Mouse (Mus musculus) hindbrain, embryonic 16.5 days (tissue): ENCODE data around the gene Tmc7. TPM values are rescaled to one million over a fixed set of nuclear protein-coding genes. Genes with fewer than 3 reads are reported as not detected.

Experiments
- ATAC-seq: fragments of 200-750 bp; cut with Nextera tagmentation; 2 replicates; pipeline ENCODE4 v1.8.0; 2017; ENCODE audit warnings: moderate TSS enrichment, moderate library complexity
- H3K27ac ChIP-seq: fragments of 300-500 bp; sonication (generic); 2 replicates; pipeline ENCODE4 v1.5.1; 2014; ENCODE audit warnings: low read depth, mild to moderate bottlenecking, control low read depth, low read length, moderate library complexity
- H3K27me3 ChIP-seq: fragments of 300-500 bp; sonication (generic); replicated peaks from 2 replicates; pipeline ENCODE4 v1.6.1; 2014; ENCODE audit warnings: low read length; ENCODE audit not compliant: control insufficient read depth, insufficient read depth
- H3K36me3 ChIP-seq: fragments of 300-500 bp; sonication (generic); 2 replicates; pipeline ENCODE4 v1.6.1; 2014; ENCODE audit warnings: mild to moderate bottlenecking, low read length, moderate library complexity, mixed read lengths; ENCODE audit not compliant: control insufficient read depth, insufficient read depth
- H3K4me1 ChIP-seq: fragments of 300-500 bp; sonication (generic); 2 replicates; pipeline ENCODE4 v1.6.1; 2014; ENCODE audit warnings: low read depth, low read length; ENCODE audit not compliant: control insufficient read depth, insufficient read depth
- H3K4me2 ChIP-seq: fragments of 300-500 bp; sonication (generic); 2 replicates; pipeline ENCODE4 v1.6.1; 2014; ENCODE audit warnings: mild to moderate bottlenecking, low read length, control low read depth, moderate library complexity
- H3K4me3 ChIP-seq: fragments of 300-500 bp; sonication (generic); 2 replicates; pipeline ENCODE4 v1.5.1; 2014; ENCODE audit warnings: mild to moderate bottlenecking, low read length, control low read depth, moderate library complexity
- H3K9ac ChIP-seq: fragments of 300-500 bp; sonication (generic); 2 replicates; pipeline ENCODE4 v1.6.1; 2014; ENCODE audit warnings: low read depth, mild to moderate bottlenecking, control low read depth, low read length, moderate library complexity
- H3K9me3 ChIP-seq: fragments of 300-500 bp; sonication (generic); 2 replicates; pipeline ENCODE4 v1.6.1; 2014; ENCODE audit warnings: mild to moderate bottlenecking, low read length, moderate library complexity; ENCODE audit not compliant: control insufficient read depth
- WGBS: fragments of 180-500 bp; shearing (Covaris S2); extraction: QIAGEN DNeasy Blood & Tissue Kit; methylation state at CpG from one replicate; pipeline ENCODE4 v1.1.7; 2014; 5-methylcytosine and 5-hydroxymethylcytosine counted together
- polyA plus RNA-seq: library from polyadenylated mRNA; unstranded; fragments of >200 nt; fragmentation: Nextera tagmentation; extraction: Ambion mirVana; gene quantifications from 2 replicates; pipeline ENCODE4 v1.2.1, GENCODE M21; 2015

The Tmc7 gene
- polyA plus RNA-seq, 1 experiment from 2014 or later: 7.9 TPM

DNA sequence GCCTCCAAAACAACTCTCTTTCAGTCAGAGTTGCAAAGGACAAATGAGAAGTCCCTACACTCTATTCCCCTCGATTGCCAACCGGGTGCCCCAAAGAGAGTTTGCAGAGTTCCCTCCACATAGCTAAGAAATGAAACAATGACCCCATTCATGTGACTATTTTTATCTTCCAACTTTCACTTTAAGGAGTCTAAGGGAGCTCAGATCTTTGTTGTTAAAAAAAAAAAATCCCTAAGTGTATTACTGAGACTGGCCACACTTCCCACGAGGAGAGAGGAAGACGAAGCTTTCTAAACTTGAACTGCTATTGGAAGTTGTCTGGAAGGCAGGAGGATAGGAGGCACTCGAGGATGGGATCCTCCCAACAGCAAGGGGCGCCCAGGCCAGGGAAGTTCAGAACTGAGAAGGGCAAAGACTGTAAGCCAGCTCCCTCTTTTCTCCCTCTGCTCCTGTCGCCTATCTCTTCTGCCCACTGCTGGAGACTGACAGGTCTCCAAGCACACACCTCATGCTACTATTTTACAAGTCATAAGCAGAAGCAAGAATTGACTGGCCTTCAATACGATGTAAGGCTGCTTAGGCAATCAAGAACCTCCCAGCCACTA lies 96.4 kb downstream of the Tmc7 start:
- Histone ChIP-seq H3K27me3 (peaks cover 28% of the 10 kb centered on the region), H3K36me3 (no peaks in the 10 kb centered on the region), H3K4me1 (peaks cover 11% of the 10 kb centered on the region), H3K4me3 (no peak overlapping the region), H3K9me3 (no peaks in the 10 kb centered on the region), H3K27ac (no peak overlapping the region), H3K9ac (no peak overlapping the region), H3K4me2 (peak overlapping the region; percentile 10; the same call in 1 of the 2 replicates)
- no peak for ATAC-seq
- WGBS: 24% methylated on average over 8 of the region's 8 CpGs

DNA sequence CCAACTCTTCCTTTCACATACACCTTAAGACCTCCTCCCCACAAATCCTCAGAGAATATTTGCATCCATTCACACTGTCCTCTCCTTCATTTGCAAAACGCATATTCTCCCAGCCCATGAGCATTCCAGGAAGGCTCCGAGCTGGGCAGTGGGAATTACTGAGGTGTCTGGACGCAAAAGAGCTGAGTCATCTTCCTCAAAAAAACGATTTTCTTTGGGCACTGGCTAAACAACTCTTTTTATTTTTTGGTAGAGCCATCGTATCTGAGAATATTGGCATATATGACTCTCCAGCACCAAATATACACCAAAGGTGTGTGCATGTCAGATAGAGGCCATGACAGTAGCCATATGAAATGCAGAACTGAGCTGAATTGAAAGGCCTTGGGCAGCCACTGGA lies 97.6 kb downstream of the Tmc7 start:
- Histone ChIP-seq H3K4me3 (no peak overlapping the region), H3K9ac (no peak overlapping the region), H3K36me3 (no peaks in the 10 kb centered on the region), H3K9me3 (no peaks in the 10 kb centered on the region), H3K27ac (no peak overlapping the region), H3K27me3 (peaks cover 21% of the 10 kb centered on the region), H3K4me2 (no peak overlapping the region), H3K4me1 (peaks cover 10% of the 10 kb centered on the region)
- WGBS: 62% methylated on average over 5 of the region's 5 CpGs
- ATAC-seq: no peak

Other genes with a start within 250 kb of the Tmc7 start
- gene Syt17, start 136.5 kb downstream of the Tmc7 start, polyA plus RNA-seq: 27.4 and 28.3 TPM in 2 replicates
- 0.89 and 1.0 TPM in 2 replicates for gene Itpripl2, start 92.8 kb downstream of the Tmc7 start, polyA plus RNA-seq
- gene Coq7, start 51.4 kb downstream of the Tmc7 start, polyA plus RNA-seq: 104 and 116 TPM in 2 replicates
- gene Tmc5, start 12.6 kb upstream of the Tmc7 start, polyA plus RNA-seq: 0.21 and 0.24 TPM in 2 replicates
- gene Gde1, start 121.0 kb upstream of the Tmc7 start, polyA plus RNA-seq: 226 and 249 TPM in 2 replicates
- gene Ccp110, start 127.8 kb upstream of the Tmc7 start, polyA plus RNA-seq: 22.9 and 29.2 TPM in 2 replicates
- gene Vps35l, start 155.5 kb upstream of the Tmc7 start, polyA plus RNA-seq: 91.9 and 102 TPM in 2 replicates